Mouse (Mus musculus): ENCODE measurements around the gene 4933434E20Rik. TPM values are rescaled to one million over a fixed set of nuclear protein-coding genes. Genes with fewer than 3 reads are reported as not detected.

Gene 4933434E20Rik
- total RNA-seq, 4 experiments from 2014 or later: 96.0 to 104 (median 100) TPM

DNA sequence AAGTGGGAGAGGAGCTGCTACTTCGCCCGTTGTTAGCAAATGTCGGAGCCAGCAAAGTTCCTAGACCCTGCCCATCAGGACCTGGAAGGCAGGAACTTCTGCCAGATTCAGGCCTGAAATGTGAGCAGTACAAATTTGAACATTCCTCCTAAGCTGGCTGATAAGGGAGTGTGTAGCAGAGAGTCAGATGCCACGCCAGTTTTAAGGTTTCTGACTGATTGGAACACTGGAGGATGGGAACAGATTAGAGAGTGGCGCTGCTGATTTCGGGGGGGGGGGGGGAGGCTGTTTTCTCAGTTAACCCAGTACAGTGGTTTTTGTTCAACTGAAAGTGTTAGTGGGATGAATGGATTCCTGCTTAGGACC, 29.0 kb downstream of the 4933434E20Rik start:
- no peak for DNase-seq (ENCODE audit: low spot score in 2 of 2)

DNA sequence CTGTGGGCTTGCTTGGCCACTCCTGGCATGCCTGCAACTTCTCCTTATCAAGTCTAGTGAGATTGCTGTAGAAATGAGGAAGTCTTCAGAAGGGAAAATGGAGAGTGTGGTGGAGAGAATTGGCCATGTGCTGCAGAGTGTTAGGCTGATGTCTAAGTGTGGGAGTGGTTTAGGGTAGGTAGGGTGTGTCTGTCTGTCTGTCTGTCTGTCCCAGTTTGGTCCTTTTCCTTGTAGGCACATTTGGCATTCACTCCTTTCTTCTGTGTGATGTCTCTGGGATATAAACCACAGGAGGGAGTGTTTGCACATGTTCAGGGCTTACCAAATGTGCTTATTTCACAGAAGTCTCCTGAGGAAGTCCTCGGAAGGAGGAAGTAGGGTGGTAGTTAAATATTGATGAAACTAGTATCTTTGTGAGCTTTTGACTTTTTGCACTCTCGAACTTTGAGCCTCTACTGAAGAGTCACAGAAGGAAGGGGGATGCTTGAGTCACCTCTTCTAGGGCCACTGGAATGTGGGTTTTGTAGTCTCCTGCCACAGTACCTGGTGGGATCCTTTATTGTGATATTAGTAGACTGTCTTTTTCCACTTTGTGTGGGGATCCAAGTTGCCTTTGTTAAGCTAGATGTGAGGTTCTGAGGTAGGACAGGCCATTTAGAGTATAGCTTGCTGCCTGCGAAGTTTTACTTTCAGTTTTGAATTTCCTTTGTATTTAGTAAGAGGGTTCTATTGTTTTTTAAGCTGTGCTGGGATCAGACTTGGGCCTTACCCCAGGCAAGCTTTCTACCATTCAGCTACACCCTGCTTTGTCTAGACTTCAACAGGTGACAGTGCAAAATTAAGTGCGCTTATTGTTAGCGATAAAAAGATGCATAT, 30.2 kb downstream of the 4933434E20Rik start:
- DNase-seq (ENCODE audit: low spot score in 2 of 2): no peak

DNA sequence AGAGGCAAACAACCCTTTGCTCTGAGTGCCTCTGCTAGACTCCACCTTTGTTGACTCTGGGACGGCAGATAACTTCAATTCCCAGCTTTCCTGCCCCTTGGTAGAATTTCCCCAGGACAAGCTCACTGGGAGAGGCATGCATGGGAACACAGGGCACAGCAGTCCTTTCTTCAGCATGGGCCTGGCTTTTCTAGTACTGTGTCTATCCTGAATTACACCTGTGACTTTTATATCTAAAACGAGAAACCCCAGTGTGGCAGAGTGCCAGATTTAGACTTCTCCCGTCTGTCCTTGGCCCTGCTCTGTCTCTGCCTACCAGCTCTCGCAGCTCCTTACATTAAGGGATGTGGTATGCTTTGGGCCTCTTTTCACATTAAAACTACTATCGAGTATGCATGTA, 31.6 kb downstream of the 4933434E20Rik start:
- peak in 1 of 2 experiments; percentile 35 for DNase-seq (ENCODE audit: low spot score in 2 of 2)

DNA sequence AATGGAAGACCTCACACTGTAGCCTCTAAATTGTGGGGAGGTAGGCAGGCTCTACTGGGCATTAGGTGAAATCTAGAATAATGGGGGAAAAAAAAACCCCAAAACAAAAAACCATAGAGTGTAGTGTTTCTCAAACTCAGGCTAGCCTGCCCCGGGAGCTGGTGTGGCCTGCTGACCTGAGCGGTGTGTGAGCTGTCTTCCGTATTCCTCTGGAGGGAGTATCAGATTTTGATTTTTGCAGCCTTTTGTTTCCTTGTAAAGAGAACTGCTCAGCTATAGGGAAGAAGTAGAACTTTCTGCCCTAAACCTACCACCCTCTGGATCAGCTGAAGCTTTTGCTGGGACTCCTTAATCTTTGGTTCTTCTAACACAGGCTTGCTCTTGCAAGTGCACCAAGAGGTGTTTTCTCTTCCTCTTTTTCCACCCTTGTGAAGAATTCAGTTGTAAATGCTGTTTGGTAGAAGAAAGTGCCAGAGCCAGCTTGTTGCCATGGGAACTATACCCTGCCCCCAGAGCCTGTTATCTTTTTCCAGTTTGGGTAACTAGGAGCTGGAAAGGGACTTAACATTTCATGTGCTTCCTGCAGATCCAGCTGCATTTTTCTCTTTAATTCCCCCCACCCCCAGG, 32.4 kb downstream of the 4933434E20Rik start:
- DNase-seq (ENCODE audit: low spot score in 2 of 2): peak in 1 of 2 experiments; percentile 69

DNA sequence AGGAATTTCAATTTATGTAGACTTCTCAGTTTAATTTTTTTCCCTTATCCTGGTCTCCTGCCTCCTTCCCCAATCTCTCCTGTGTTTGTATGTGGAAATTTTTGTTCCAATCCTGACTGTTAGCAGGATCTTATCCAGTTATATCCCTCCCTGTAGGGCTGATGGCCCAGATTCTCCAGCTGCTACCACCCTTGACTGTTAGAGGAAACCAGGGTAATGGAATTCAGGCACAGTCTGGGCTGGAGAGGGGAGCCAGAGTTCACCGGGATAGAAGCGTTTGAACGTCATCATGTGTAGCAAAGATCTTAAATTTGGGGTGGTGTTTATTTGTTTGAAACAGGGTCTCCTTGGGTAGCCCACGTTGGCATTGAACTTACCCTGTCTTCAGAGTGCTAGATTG, 33.4 kb downstream of the 4933434E20Rik start:
- no peak for DNase-seq (ENCODE audit: low spot score in 2 of 2)

DNA sequence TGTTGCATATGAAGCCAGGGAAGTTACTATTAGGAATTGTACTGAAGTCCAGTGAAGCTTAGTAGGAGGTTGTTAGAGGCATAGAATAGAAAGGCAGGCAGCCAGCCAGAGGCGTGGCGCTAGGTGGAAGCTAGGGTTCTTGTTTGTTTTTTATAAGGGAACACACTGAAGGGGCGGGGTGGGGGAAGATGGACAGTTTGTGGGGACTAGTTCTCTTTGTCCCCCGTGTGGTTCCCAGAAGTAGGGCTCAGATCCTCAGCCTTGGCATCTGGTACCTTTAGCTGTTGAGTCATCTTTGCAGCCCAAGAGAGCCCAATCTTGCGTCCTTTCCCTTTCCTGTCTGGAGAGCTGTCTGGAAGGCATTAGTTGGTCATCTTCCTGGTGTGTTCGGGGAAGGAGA, 33.8 kb downstream of the 4933434E20Rik start:
- DNase-seq (ENCODE audit: low spot score in 2 of 2): no peak

DNA sequence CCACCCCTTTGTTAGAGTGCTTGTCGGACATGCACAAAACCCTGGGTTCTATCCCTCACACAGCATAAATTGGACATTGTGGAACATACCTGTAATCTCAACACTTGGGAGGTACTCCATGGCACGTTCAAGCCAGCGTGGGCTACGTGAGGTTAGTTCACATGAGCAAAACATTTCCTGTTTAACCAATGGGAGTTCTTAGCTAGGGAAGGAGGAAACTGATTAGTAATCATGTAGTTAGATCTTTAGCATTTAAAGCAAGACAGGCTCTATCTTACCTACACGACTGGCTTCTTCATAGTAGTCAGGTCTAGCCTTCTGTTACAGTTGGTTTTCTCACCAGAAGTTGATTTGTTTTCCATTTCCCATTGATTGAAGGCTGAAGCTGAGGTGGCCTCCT, 34.6 kb downstream of the 4933434E20Rik start:
- DNase-seq (ENCODE audit: low spot score in 2 of 2): no peak

DNA sequence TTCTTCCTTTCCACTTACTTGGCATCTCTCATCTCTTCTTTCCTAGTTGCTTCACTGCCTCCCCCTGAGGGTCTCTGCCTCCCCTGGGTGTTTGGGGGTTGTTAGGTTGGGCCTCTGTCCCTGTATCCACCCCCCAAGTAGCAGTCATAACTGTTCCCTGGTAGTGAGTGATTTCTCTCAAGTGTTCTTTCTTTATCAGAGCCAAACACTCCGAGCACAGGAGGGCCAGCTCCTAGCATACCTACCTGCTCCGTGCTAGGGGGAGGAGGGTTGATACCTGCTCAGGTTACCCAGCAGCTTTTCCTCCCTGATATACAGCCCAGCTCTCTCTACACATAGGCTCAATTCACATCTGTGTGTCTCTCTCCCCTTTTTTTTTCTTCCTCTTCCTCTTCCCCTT, 37.2 kb downstream of the 4933434E20Rik start:
- DNase-seq (ENCODE audit: low spot score in 2 of 2): no peak

DNA sequence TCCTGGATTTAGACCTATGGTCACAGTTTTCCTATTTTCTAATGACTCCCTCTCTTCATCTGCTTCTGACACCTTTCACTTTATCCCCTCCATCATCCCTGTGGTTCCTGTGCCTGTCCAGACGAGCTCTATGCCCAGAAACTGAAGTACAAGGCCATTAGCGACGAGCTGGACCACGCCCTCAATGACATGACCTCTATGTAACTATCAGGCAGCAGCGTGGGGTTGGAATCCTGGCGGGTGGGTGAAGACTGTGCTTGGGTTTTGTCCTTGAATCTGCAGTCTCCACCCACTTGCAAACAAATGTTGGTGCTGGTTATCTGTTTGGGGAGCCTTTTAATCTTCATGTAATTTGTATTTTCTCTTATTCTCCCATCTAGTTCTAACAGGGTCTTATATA, 39.5 kb downstream of the 4933434E20Rik start:
- no peak for DNase-seq (ENCODE audit: low spot score in 2 of 2)

DNA sequence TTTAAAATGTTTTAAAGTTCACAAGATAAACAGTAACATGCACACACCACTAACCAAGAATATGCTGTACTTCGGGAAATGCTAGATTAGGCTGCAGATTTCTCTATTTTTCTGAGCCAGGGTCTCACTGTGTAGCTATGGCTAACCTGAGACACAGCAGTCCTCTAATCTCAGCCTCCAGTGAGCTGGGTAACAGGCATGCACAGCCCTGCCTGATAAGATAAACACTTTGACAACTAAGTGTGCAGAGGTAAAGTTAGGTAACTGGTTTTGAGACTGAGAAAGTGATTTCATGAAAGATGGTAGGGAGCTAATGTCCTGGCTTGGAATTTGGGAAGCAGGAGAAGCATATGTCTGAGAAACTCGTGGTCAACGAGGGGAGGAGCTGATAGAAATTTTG, 43.0 kb downstream of the 4933434E20Rik start:
- DNase-seq (ENCODE audit: low spot score in 2 of 2): no peak

DNA sequence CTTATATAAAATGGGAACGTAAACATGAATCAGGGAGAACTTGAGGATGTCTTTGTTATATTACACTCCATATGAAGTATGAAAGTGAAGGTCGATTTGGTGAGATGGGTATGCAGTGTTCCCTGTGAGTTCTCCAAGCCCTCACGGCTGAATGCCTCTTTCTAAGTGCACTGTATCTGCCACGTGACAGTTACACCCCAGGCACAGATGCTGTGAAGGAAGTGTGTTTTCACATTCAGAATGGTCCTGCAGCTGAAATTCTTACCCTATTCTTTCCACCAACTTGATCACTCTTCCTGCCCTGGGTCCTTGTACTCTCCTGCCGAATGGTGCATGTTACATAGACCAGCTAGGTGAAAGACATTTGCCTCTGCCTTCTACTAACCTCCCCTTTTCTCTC, 46.5 kb downstream of the 4933434E20Rik start:
- no peak for DNase-seq (ENCODE audit: low spot score in 2 of 2)

DNA sequence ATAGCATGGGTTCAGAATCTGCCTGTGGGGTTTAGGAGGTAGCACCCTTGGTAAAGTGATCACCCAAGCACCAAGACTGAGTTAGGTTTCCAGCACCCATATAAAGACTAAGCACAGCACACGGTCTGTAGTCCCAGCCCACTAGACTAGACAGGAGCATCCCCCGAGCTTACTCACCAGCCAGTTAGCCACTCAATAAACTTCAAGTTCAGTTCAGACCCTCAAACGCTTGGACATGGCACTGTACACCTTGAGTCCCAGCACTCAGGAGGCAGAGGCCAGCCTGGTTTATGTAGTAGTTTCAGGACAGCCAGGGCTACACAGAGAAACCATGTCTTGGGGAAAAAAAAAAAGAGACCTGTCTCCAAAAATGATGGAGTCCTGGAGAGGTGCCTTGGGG, 49.6 kb downstream of the 4933434E20Rik start:
- DNase-seq (ENCODE audit: low spot score in 2 of 2): no peak

DNA sequence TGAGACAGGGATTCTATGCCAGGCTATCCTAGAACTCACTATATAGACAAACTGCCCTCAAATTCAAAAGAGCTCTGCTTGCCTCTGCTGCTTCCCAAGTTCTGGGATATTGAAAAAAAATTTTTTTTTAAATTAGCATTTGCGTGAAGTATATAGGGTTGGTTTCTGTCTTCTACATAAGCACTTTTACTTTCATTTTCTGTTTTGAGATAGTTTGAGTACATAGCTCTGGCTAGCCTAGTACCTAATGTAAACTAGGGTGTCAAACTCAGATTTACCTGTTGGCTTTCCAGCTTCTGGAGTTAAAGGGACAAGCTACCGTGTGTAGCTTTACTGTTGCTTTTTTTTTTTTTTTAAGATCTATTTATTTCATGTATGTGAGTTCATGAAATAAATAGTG, 50.2 kb downstream of the 4933434E20Rik start:
- DNase-seq (ENCODE audit: low spot score in 2 of 2): no peak

DNA sequence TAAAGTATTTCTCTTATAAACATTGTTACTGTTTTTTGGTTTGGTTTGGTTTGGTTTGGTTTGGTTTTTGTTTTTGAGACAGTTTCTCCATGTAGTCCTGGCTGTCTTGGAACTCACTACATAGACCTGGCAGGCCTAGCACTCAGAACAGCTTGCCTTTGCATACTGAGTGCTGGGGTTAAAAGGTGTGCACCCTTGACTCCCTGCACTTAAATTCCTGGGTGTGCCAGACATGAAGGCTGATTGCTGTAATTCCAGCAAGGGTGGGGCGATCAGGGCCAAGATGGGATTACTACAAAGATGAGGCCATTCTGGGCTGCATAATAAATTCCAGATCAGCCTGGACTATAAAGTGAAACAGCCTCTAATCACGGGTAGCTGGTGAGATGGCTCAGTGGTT, 50.8 kb downstream of the 4933434E20Rik start:
- DNase-seq (ENCODE audit: low spot score in 2 of 2): no peak

DNA sequence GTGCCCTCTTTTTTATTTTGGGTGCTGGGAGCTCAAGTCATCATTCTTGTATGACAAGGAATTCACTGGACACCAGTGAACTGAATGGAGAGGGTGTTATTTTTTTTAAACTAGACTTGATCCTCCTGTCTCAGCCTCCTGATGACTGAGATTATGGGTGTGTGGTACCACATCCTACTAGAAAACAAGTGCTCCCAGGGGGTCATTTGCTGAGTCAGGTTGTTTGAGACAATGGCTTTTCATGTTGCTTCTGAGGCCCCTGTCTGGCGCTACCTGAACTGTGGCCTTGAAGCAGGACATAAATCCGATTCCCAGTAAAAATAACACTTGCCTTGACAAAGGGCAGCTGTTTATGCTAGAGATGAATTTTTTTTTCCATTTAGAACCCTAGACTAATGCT, 51.7 kb downstream of the 4933434E20Rik start:
- DNase-seq (ENCODE audit: low spot score in 2 of 2): no peak

DNA sequence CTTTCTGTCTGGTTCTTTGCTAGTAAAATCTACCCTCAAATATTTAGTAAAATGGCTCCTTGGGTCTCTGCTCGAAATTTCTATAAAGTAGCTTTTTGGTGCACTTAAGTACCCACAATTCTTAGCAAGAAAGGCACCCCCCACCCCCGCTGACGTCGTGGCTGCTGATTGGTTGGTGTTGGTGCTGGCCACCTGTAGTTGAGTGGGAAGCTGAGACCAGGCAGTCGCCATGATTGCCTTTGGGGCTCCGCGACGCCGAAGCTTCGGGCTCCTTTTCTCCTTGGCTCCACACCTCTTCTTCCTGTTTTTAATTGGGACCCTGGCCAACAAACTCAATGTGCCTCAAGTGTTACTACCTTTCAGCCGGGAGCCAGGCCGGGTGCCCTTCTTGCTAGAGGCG, 52.5 kb downstream of the 4933434E20Rik start, which contains the start of gene Nup210l:
Nup210l (plus strand) TSS at position 195 of the 400 bp plus-strand sequence.
- no peak for DNase-seq (ENCODE audit: low spot score in 2 of 2)

DNA sequence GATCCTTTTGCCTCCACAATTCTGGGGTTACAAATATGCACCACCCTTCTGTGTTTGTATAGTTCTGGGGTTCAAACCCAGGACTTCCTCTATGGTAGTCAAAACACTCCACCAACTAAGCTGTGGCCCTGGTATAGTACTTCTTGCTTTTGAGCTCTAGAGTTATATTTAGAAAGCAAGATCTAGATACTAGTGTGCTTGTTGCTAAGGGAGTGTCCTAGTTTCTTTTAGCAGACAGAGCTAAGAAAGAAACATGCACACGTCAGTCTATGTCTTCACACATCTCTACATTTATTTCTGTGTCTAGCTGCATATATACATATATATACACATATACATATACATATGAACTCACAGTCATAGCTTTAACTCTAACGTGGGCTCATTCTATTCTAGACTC, 60.3 kb downstream of the 4933434E20Rik start:
- no peak for DNase-seq (ENCODE audit: low spot score in 2 of 2)

DNA sequence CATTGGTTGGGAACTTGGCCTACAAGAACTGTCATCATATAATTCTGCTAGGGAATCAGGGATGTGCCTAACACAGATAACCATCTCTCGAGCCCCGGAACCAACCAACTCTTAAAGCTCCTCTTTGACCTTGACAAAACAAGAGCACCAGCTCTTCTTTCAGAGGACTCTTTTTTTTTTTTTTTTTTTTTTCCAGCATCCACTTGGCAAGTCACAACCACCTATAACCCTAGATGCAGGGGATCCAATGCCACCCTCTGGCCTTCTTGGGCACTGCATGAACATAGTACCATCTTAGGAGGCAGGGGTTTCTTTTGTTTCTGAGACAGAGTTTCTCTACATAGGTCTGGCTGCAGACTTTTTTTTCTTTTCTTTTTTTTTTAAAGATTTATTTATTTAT, 62.9 kb downstream of the 4933434E20Rik start:
- no peak for DNase-seq (ENCODE audit: low spot score in 2 of 2)

DNA sequence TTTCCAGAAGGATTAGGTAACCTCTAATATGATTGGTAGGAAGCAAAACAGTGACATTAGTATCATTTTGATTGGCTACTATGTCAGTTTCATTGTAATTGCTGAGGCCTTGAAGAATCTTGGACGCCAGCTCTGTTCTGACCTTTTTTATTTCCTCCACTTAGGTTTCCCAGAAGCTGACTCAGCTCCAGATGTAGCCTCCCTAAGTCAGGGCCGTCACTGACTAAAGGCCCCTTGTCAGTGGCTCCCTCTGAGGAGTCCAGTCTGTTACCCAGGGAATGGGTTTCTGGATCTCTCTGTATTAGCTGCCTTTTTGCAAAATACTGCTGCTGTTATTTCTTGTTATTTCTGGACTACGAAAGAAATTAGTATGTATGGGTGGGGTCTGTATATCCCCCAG, 64.1 kb downstream of the 4933434E20Rik start:
- DNase-seq (ENCODE audit: low spot score in 2 of 2): no peak

Data from left cerebral cortex, adult 8-10 months (tissue).